Mouse (Mus musculus) embryo, embryonic 10.5 days (tissue): Measurements from ENCODE around the gene Fam185a.

ENCODE experiments used
- DNase-seq: peaks from one replicate; pipeline ENCODE4 v3.0.0-alpha.2; 2015; ENCODE audit warnings: low spot score

Gene Fam185a

DNA sequence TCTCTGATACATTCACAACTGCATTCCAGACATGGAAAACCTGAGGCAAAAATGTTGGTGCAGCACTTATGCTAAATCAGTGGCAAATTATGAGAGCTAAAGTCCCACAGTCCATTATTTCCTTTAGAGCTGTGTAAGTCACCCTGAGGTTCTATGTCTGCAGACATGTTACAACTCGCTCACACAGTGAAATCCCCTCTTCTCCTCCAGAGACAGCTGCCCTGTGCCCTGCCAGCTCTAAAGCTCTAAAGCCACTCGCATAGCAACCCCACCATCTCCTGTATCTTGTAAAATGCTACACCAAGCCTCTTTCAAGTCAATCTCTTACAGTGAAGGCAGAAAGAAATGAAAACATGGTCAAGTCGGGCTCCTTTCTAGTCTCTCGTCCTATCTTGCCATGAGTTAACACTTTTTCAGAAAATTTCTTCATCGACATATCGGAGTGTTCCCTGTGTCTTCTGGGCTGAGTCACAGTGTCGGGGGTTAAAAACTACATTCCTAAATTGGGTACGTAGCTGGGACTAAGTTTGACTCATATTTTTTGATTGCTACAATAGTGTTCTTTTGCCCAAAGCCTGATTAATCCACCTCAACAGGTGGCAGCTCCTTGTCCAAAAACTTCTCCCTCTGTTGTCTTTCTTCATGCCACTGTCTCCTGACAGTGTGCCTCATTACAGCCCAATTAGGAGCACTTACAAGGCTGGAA is 68.7 kb downstream of the Fam185a start:
- DNase-seq = no peak

- DNase-seq = peak; percentile 21
Measured at GRCm38 (mm10) chr5:21494781-21495180, 70.0 kb downstream of the Fam185a start.

DNA sequence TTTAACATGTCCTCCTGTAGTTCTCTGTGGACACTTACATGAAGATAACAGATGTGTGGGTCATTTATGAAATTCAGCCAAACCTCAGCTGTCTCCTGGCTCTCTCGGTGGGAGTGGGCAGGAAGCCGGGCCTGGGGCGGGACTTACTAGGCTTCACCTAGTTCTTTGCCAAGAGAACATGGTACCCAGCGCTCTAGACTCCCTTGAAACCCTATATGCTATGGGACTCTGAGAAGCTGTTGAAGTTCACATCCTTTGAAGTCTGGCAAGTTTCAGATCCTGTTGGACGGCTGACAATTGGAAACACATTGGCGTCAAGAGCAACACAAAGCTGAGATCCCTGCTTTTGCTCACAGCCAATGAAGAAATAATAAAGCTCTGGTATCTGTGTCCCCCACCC is 71.6 kb downstream of the Fam185a start:
- DNase-seq = peak; percentile 40

DNA sequence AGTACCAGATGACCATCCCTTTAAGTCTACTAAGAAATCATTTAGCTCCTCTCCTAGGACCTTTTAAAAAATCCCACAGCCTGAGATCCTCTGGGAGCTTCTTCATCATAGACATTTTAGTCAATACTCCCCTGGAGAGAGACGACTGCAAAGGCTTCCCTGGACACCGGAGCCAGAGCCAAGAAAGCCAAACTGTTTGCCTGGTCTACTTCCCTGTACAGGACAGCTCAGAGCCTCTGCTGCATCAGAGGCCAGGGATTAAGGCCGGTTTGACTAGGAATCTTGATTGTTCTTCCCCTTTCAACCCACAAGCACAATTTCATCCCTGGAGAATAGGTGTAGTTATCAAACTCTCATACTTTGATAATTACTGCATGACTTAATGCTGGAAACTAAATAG is 72.1 kb downstream of the Fam185a start:
- no peak for DNase-seq

- DNase-seq = no peak
Measured at GRCm38 (mm10) chr5:21498490-21498889, 73.7 kb downstream of the Fam185a start.

GRCm38 (mm10) chr5:21498925-21499324 is 74.2 kb downstream of the Fam185a start:
- DNase-seq = no peak

DNA sequence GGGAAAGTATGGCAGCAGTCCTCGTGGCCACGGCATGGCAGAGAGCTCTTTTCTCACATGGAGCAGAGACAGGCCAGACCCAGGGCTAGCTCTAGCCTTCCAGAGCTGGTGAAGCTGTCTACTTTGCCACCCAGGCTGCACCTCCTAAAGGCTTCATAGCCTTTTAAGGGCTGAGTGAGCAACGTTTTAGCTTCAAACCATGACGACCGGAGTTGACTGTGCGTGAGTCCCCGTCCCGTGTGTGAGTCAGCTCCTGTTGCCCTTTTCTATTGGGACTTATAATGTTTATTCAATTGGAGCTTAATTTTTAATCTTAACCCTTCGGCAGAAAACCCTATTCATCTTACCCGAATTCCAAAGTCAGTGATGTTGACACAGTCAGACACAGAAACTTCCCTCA is 75.4 kb downstream of the Fam185a start:
- no peak for DNase-seq

DNA sequence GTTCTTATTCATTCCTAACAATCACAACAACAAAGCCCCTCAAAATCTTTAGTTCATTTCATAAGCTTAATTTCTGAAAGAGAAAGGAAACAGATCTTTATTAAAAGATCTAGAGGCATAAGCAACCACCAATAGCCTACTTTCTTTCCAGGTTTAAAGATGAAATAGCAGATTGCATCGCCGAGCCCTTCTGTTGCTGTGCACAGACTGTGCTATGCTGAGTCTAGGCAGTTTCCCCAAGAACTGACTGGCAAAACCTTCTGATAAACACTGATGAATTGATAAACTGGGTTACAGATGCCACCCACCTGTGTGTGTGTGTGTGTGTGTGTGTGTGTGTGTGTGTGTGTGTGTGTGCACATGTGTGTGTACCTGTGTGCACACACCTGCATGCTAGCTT is 76.2 kb downstream of the Fam185a start:
- DNase-seq = no peak

DNA sequence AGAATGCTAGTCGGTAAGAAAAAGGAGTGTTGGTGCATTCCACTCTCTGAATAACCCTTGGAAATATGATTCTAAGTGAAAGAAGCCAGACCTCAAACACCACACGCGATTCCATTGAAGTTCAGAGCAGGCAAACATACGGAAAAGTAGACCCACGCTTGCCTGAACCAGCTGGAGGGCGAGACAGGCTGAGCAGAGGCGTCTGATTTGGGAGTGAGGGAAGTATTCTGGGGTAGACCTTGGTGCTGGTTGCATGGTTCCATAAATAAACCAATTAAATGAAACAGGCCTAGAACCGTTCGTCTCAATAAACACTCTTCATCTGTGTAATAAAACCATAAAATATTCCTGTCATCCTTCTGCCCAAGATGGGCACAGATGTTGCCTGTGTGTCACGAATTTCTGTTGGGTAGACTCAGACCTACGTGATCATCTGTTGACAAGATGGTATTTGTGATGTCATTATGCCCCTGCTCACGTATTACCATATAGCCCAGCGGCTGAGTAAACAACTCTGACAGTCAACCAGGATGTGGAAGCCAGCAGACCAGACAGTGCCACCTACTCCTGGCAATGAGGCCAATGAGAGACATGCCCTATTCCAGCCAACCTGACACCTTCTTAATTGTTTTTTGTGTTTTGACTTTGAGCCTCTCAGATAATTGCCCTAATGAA is 78.3 kb downstream of the Fam185a start:
- no peak for DNase-seq

DNA sequence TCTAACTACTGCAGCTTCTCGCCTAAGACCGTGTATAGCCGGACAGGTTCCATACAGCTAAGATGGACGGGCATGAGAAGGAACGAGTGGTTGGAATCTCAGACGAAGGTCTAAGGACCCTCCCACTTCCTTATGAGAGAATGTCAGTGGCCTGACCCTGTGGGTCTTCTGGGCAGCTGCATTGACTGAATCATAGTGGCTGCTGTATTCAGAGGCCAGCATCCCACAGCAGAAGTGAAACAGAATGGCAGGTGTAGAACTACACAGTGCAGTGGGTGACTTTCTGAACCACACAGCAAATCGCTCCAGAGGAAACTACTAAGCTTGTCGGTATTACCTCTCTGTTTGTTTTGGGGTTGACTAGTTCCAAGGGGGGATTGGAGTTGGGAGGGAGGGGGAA is 80.4 kb downstream of the Fam185a start:
- DNase-seq = no peak

DNA sequence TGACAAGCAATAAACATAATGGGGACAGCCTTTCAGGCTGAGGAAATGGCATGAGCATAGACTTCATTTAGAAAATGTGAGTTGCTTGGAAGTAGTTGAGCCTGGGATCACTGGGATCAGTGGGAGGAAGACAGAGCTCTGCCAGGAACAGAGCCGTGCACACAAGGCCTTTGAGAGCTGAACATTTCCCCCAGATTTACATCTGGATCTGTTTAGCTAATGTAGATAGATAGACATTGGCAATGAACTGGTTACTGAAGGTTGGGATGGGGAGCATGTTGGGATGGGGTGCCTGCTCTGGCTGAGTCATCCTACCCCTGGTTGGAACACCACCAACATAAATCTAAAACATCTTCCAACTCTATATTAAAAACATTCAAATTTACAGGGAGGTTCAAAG is 82.1 kb downstream of the Fam185a start:
- DNase-seq = no peak

DNA sequence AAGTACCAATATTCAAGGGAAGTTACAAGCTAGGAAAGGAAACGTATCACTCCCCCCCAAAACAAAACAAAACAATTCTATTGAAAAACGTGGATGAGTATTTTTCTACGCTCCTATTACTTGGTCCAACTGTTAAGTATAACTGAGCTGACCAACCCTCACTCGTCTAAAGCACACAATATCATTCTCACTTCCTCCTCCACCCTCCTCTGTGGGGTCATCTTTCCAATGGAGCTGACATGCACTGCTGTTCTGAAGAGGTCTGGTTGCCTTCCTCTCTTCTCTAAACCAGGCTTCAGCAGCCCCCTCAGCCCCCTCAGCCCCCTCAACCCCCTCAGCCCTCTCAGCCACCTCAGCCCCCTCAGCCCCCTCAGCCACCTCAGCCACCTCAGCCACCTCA is 85.0 kb downstream of the Fam185a start:
- DNase-seq = no peak

DNA sequence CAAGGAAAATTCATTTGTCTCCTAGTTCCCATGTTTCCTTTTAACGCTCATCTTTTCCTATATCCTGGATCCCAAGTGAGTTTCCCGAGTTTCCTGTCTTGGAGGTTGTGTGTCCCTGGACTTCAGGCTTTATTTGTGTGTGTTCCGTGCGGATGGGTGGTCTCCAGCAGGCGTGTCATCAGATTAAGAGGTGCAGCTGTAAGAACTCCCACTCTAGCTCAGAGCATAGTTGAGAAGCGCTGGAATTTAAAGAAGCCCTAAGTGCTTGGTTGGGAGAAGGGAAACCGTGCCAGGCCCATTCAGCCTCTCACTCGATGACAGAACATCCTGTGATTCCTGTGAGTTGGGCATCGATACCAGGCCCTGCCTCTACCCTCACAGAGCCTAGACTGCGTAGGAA is 88.6 kb downstream of the Fam185a start:
- DNase-seq = no peak

DNA sequence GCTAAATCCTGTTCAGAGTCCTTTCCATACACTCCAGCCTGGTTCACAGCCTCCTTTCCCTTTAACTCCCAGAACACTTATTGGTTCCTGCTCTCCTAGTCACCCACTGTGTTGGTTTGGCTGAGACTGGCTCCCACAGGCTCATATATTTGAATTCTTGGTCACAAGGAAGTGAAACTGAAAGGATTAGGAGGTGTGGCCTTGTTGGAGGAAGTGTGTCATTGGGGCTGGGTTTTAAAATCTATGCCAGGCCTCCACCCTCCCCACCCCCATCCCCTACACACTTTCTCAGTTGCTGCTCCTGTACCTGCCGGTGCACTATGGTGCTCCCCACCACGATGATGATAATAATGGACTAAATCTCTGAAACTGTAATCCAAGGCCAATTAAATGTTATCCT is 92.8 kb downstream of the Fam185a start:
- no peak for DNase-seq

DNA sequence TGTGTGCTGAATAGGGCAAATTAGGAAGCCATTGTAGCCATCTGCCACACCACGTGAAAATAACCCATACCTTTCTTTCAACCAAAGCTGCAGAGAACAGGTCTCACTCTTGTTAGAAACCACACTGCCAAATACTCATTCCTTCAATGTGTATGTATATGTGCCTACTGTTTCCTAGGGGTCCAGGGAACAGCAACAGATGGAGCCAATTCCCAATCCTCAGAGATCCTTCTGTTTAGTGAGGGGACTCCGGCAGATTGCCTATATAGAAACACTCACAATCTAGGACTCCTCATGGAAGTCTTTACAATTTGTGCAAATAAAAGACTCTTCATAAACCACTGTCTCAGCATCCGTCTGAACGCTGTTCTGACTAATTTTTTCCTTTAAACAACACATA is 93.4 kb downstream of the Fam185a start:
- DNase-seq = no peak

- no peak for DNase-seq
Measured at GRCm38 (mm10) chr5:21519166-21519565, 94.4 kb downstream of the Fam185a start.

DNA sequence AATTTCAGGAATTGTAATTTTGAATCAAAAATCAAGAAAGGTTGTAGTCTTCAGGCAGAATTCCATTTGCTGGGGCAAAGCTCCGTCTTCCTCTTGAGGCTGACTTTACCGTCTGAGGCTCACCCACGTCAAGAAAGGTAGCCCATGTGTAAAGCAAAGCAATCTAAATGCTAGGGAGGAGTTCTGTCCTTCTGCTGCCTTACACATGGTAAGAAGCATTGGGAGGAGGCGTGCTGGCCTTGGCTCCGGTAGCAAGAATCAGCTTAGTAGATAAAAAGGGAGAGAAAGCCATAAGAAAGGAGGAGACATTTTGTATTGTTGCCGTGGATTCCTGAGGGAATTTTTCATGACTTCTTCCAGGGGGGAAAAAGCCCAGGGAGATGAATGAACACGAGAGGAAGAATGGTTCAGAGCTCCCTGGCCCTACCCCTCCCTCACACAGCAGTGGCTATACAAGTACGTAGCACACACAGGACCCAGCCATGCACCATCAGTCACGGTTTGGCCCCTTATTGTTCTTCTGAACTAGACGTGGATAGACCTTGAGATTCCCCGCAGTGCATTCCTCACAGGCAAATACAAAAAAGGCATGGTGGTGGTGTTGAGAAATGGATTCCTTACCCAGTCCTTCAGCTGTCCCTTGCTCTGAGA is 102.2 kb downstream of the Fam185a start:
- peak; percentile 64 for DNase-seq

- no peak for DNase-seq
Measured at GRCm38 (mm10) chr5:21527488-21527911, 102.7 kb downstream of the Fam185a start.

DNA sequence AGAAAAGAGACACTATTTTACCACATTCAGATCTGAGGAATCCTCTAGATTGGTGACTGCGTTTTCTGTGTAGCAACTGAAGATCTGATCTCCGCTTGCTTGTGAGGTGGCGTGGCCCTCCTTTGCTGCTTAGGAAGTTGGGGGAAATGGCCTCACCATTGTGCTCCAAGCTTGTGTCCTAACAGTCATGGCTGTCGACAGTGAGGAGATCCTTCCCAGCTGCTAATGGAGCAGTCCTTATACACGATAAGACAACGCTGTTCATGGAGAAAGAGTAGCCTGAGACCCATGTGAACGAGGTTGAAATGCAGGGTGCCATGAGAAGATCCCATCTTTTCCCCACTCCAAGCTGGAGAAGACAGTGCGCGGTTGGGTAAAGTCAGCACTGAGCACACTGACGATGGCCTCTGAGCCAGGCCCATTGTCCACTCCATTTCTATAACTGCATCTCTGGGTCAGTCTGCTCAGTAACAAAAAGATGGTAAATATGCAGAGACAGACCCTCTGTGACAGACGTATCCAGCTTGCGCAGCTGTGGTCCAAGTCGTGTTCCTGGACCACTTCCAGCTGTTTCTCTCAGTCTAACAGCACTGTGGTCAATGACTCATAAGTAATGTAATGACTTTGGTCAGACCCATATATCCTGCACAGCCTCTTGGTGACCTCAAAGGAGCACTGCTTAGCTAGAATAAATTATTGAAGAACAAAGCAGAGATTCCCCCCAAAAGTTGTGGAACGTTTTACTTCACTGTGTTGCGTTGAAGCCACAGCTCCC is 103.5 kb downstream of the Fam185a start:
- no peak for DNase-seq

- DNase-seq = no peak
Measured at GRCm38 (mm10) chr5:21529110-21529720, 104.5 kb downstream of the Fam185a start.
